Mouse (Mus musculus): ENCODE data around the gene S100a6. TPM values are rescaled to one million over a fixed set of nuclear protein-coding genes. Genes with fewer than 3 reads are reported as not detected.

The S100a6 gene
- total RNA-seq, 2 experiments from 2014 or later, result 42.5 to 68.0 TPM

Other genes starting within 250 kb of the S100a6 start
- gene Slc27a3, start 222.9 kb upstream of the S100a6 start, total RNA-seq (2021), result 100 to 1,000 TPM; 132 to 156 TPM
- 10 to 100 TPM; 79.4 to 89.6 TPM for gene Ints3, start 179.3 kb upstream of the S100a6 start, total RNA-seq (2021)
- gene Npr1, start 147.0 kb upstream of the S100a6 start, total RNA-seq (2021), result 100 to 1,000 TPM; 203 to 287 TPM
- gene Ilf2, start 136.8 kb upstream of the S100a6 start, total RNA-seq (2021), result 10 to 100 TPM; 56.9 to 63.7 TPM
- gene Snapin, start 121.8 kb upstream of the S100a6 start, total RNA-seq (2021), result 10 to 100 TPM; 53.3 to 79.3 TPM
- gene Chtop, start 103.4 kb upstream of the S100a6 start, total RNA-seq (2021), result 100 to 1,000 TPM; 115 to 125 TPM
- gene S100a1, start 98.5 kb upstream of the S100a6 start, total RNA-seq (2021), result 100 to 1,000 TPM; 142 to 154 TPM
- gene S100a13, start 98.4 kb upstream of the S100a6 start, total RNA-seq (2021), result 10 to 100 TPM; 33.4 to 38.2 TPM
- gene S100a14, start 86.0 kb upstream of the S100a6 start, total RNA-seq (2021), result under 1 TPM in 1 of 2 experiments, not detected in 1; 0.53 TPM
- 10 to 100 TPM; 53.5 to 61.2 TPM for gene S100a16, start 75.6 kb upstream of the S100a6 start, total RNA-seq (2021)
- under 1 TPM in 1 of 2 experiments, not detected in 1; 0.46 TPM for gene S100a3, start 52.3 kb upstream of the S100a6 start, total RNA-seq (2021)
- gene S100a2, start 22.6 kb upstream of the S100a6 start, total RNA-seq (2021), result not detected
- gene Gm42674, start 11.0 kb upstream of the S100a6 start, total RNA-seq (2021), result not detected
- gene S100a4, start 9.1 kb upstream of the S100a6 start, total RNA-seq (2021), result 10 to 100 TPM in 1 of 2 experiments, 1 to 10 TPM in 1; 9.0 to 11.5 TPM
- gene S100a5, start 4.4 kb upstream of the S100a6 start, total RNA-seq (2021), result not detected
- under 1 TPM in 1 of 2 experiments, not detected in 1; 0.33 TPM for gene S100a7a, start 41.1 kb downstream of the S100a6 start, total RNA-seq (2021)
- 1 to 10 TPM in 1 of 2 experiments, not detected in 1; 2.2 TPM for gene S100a8, start 56.1 kb downstream of the S100a6 start, total RNA-seq (2021)
- gene S100a9, start 82.8 kb downstream of the S100a6 start, total RNA-seq (2021), result 1 to 10 TPM in 1 of 2 experiments, not detected in 1; 1.8 TPM
- not detected for gene Pglyrp4, start 114.0 kb downstream of the S100a6 start, total RNA-seq (2021)
- gene Gm5849, start 165.0 kb downstream of the S100a6 start, total RNA-seq (2021), result not detected